Mouse (Mus musculus) kidney, postnatal 36 days (tissue): ENCODE data around the gene Bpifb4.

Experiments used
- DNase-seq, 2 experiments: peaks; one replicate each; pipeline ENCODE4 v3.0.0; 2021 to 2022; ENCODE audit warnings: mixed read lengths in 2 of 2

Bpifb4 gene

GRCm38 (mm10) chr2:154005734-154006133 is 67.7 kb downstream of the Bpifb4 start:
- DNase-seq: no peak

GRCm38 (mm10) chr2:154006331-154006730 is 68.3 kb downstream of the Bpifb4 start:
- peak in 1 of 2 experiments; percentile 20 for DNase-seq

GRCm38 (mm10) chr2:154007381-154007780 is 69.4 kb downstream of the Bpifb4 start:
- DNase-seq: no peak

- DNase-seq: no peak
These were observed 70.0 kb downstream of the Bpifb4 start, which contains the start of gene Bpifa2 for GRCm38 (mm10) chr2:154007965-154008364. Gene Bpifa2, plus strand, starts transcription at chr2:154008265.
